Mouse (Mus musculus) myocyte (in vitro differentiated cells): ENCODE data around the gene Med13l.

Source experiments
- MAX ChIP-seq: IDR thresholded peaks from one replicate; pipeline ENCODE4 v1.6.1; 2011; ENCODE audit warnings: low read depth, mild to moderate bottlenecking, control low read depth
- POLR2A ChIP-seq: IDR thresholded peaks from one replicate; pipeline ENCODE4 v1.6.1; 2011; ENCODE audit warnings: low read depth, mild to moderate bottlenecking, control low read depth, moderate library complexity; ENCODE audit not compliant: insufficient read length
- TCF12 ChIP-seq: IDR thresholded peaks from one replicate; pipeline ENCODE4 v1.6.1; 2011; ENCODE audit warnings: mild to moderate bottlenecking, control low read depth; ENCODE audit not compliant: poor library complexity, insufficient read depth, severe bottlenecking

DNA sequence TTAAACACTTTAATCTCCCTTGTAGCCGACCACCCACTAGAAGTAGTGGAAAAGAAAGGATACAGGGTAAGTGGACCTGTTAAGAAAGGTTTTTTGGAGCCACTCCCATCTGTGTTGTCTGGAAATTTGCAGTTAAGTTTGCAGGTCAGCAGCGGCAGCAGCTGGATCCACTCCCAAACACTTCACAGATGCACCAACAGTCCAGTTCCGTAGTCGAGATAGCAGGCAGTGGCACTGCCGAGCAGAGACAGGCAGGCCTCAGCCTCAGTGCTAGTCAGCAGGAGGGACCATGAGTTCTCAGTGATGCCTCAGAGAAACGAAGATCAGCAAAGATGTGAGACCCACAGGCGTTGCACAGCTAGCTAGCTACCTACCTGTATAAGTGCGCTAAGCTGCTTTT lies 104.5 kb downstream of the Med13l start:
- TF ChIP-seq TCF12 (no peak), MAX (no peak), POLR2A (no peak)
